Mouse (Mus musculus) midbrain, embryonic 16.5 days (tissue): ENCODE measurements around the gene Rbm4b. TPM values are rescaled to one million over a fixed set of nuclear protein-coding genes. Genes with fewer than 3 reads are reported as not detected.
"Not testable (repeated sequence)": the region's sequence is repeated elsewhere in the genome, so short reads cannot be mapped to it uniquely, and the experiment has no call there.

Source experiments
- ATAC-seq: fragments of 200-750 bp; cut with Nextera tagmentation; 2 replicates; pipeline ENCODE4 v1.8.0; 2017; ENCODE audit warnings: moderate TSS enrichment
- H3K27ac ChIP-seq: fragments of 300-500 bp; sonication (generic); 2 replicates; pipeline ENCODE4 v1.5.1; 2014; ENCODE audit warnings: mild to moderate bottlenecking, low read length, mixed read lengths
- H3K27me3 ChIP-seq: fragments of 300-500 bp; sonication (generic); 2 replicates; pipeline ENCODE4 v1.6.1; 2014; ENCODE audit warnings: low read depth, low read length, mixed read lengths; ENCODE audit not compliant: control insufficient read depth, insufficient read depth
- H3K36me3 ChIP-seq: fragments of 300-500 bp; sonication (generic); 2 replicates; pipeline ENCODE4 v1.6.1; 2014; ENCODE audit warnings: mild to moderate bottlenecking, low read length, moderate library complexity, mixed read lengths; ENCODE audit not compliant: control insufficient read depth, insufficient read depth
- H3K4me1 ChIP-seq: fragments of 300-500 bp; sonication (generic); 2 replicates; pipeline ENCODE4 v1.6.1; 2014; ENCODE audit warnings: mild to moderate bottlenecking, low read length, mixed read lengths; ENCODE audit not compliant: control insufficient read depth, insufficient read depth
- H3K4me2 ChIP-seq: fragments of 300-500 bp; sonication (generic); 2 replicates; pipeline ENCODE4 v1.6.1; 2014; ENCODE audit warnings: mild to moderate bottlenecking, low read length, mixed read lengths
- H3K4me3 ChIP-seq: fragments of 300-500 bp; sonication (generic); 2 replicates; pipeline ENCODE4 v1.5.1; 2014; ENCODE audit warnings: low read depth, mild to moderate bottlenecking, low read length, moderate library complexity, mixed read lengths
- H3K9ac ChIP-seq: fragments of 300-500 bp; sonication (generic); 2 replicates; pipeline ENCODE4 v1.6.1; 2014; ENCODE audit warnings: low read depth, low read length, mixed read lengths
- H3K9me3 ChIP-seq: fragments of 300-500 bp; sonication (generic); replicated peaks from 2 replicates; pipeline ENCODE4 v1.6.1; 2014; ENCODE audit warnings: mild to moderate bottlenecking, low read length, mixed read lengths; ENCODE audit not compliant: control insufficient read depth, poor library complexity, severe bottlenecking
- WGBS: fragments of 180-500 bp; shearing (Covaris S2); extraction: QIAGEN DNeasy Blood & Tissue Kit; methylation state at CpG from one replicate; pipeline ENCODE4 v1.1.7; 2014; 5-methylcytosine and 5-hydroxymethylcytosine counted together
- polyA plus RNA-seq: library from polyadenylated mRNA; unstranded; fragments of >200 nt; fragmentation: Nextera tagmentation; extraction: Ambion mirVana; gene quantifications from 2 replicates; pipeline ENCODE4 v1.2.1, GENCODE M21; 2015

The Rbm4b gene
- polyA plus RNA-seq, 1 experiment from 2014 or later = 149 TPM

GRCm38 (mm10) chr19:4748493-4748892 is 7.8 kb upstream of the Rbm4b start:
- Histone ChIP-seq H3K4me3 (no peak overlapping the region), H3K27me3 (no peaks in the 10 kb centered on the region), H3K9me3 (no peaks in the 10 kb centered on the region), H3K27ac (no peak overlapping the region), H3K9ac (no peak overlapping the region), H3K36me3 (peaks cover 54% of the 10 kb centered on the region), H3K4me1 (no peaks in the 10 kb centered on the region), H3K4me2 (no peak overlapping the region)
- no peak for ATAC-seq
- 87% methylated on average over 10 of the region's 10 CpGs for WGBS

- Histone ChIP-seq H3K9me3 (no peaks in the 10 kb centered on the region), H3K4me1 (no peaks in the 10 kb centered on the region), H3K4me3 (no peak overlapping the region), H3K4me2 (no peak overlapping the region), H3K9ac (no peak overlapping the region), H3K27me3 (no peaks in the 10 kb centered on the region), H3K36me3 (peaks cover 48% of the 10 kb centered on the region), H3K27ac (no peak overlapping the region)
- no peak for ATAC-seq
- WGBS = 87% methylated on average over 6 of the region's 6 CpGs
These were observed 6.3 kb upstream of the Rbm4b start for GRCm38 (mm10) chr19:4749975-4750374.

- H3K27ac ChIP-seq = peak overlapping the region; percentile 98
- H3K27me3 ChIP-seq = no peaks in the 10 kb centered on the region
- peaks cover 11% of the 10 kb centered on the region for H3K36me3 ChIP-seq
- WGBS = under 1% methylated on average over 10 of the region's 10 CpGs
- H3K9ac ChIP-seq = peak overlapping the region; percentile 51
- H3K4me1 ChIP-seq = peaks cover 35% of the 10 kb centered on the region
- H3K4me2 ChIP-seq = peak overlapping the region; percentile 68
- no peaks in the 10 kb centered on the region for H3K9me3 ChIP-seq
- peak; percentile 82 for ATAC-seq
- H3K4me3 ChIP-seq = peak overlapping the region; percentile 80
These were observed 618 bp upstream of the Rbm4b start for GRCm38 (mm10) chr19:4755565-4756192.

GRCm38 (mm10) chr19:4756921-4757320 is 624 bp downstream of the Rbm4b start:
- Histone ChIP-seq H3K4me2 (peak overlapping the region; percentile 58), H3K9me3 (no peaks in the 10 kb centered on the region), H3K36me3 (peaks cover 7% of the 10 kb centered on the region), H3K4me3 (peak overlapping the region; percentile 80), H3K27me3 (no peaks in the 10 kb centered on the region), H3K4me1 (peaks cover 45% of the 10 kb centered on the region), H3K9ac (peak overlapping the region; percentile 91), H3K27ac (peak overlapping the region; percentile 98)
- no peak for ATAC-seq
- 4% methylated on average over 9 of the region's 9 CpGs for WGBS

GRCm38 (mm10) chr19:4760544-4760943 is 4.2 kb downstream of the Rbm4b start:
- not testable (repeated sequence) for H3K9ac ChIP-seq, ATAC-seq, H3K9me3 ChIP-seq, H3K4me3 ChIP-seq, H3K27ac ChIP-seq, H3K27me3 ChIP-seq
- 89% methylated on average over 8 of the region's 8 CpGs for WGBS
- Histone ChIP-seq H3K4me1 (peaks cover 58% of the 10 kb centered on the region), H3K4me2 (peak overlapping the region; percentile 17; the same call in 1 of the 2 replicates), H3K36me3 (peaks cover 19% of the 10 kb centered on the region)

GRCm38 (mm10) chr19:4762876-4763275 is 6.6 kb downstream of the Rbm4b start:
- WGBS = 81% methylated on average over 1 of the region's 1 CpGs
- no peak overlapping the region for H3K9ac ChIP-seq

GRCm38 (mm10) chr19:4767507-4768148 is 11.3 kb downstream of the Rbm4b start:
- no peak overlapping the region for H3K9ac ChIP-seq
- H3K4me3 ChIP-seq = no peak overlapping the region
- H3K4me2 ChIP-seq = no peak overlapping the region
- peaks cover 17% of the 10 kb centered on the region for H3K4me1 ChIP-seq
- no peak for ATAC-seq
- WGBS = 90% methylated on average over 11 of the region's 12 CpGs
- H3K36me3 ChIP-seq = peaks cover 18% of the 10 kb centered on the region
- no peaks in the 10 kb centered on the region for H3K9me3 ChIP-seq
- no peaks in the 10 kb centered on the region for H3K27me3 ChIP-seq
- no peak overlapping the region for H3K27ac ChIP-seq

More at GRCm38 (mm10) chr19:4762876-4763275, 6.6 kb downstream of the Rbm4b start:
- no peak for ATAC-seq
- peaks cover 54% of the 10 kb centered on the region for H3K4me1 ChIP-seq
- H3K9me3 ChIP-seq = no peaks in the 10 kb centered on the region
- H3K4me2 ChIP-seq = no peak overlapping the region
- H3K4me3 ChIP-seq = no peak overlapping the region
- H3K36me3 ChIP-seq = peaks cover 21% of the 10 kb centered on the region
- no peaks in the 10 kb centered on the region for H3K27me3 ChIP-seq
- no peak overlapping the region for H3K27ac ChIP-seq

GRCm38 (mm10) chr19:4772785-4773184 is 16.5 kb downstream of the Rbm4b start:
- peaks cover 5% of the 10 kb centered on the region for H3K36me3 ChIP-seq
- ATAC-seq = no peak
- WGBS = 84% methylated on average over 3 of the region's 3 CpGs

GRCm38 (mm10) chr19:4782891-4783290 is 26.6 kb downstream of the Rbm4b start:
- H3K4me2 ChIP-seq = no peak overlapping the region
- peaks cover 13% of the 10 kb centered on the region for H3K4me1 ChIP-seq
- 95% methylated on average over 2 of the region's 2 CpGs for WGBS
- no peak overlapping the region for H3K27ac ChIP-seq
- H3K9me3 ChIP-seq = no peaks in the 10 kb centered on the region
- no peak for ATAC-seq
- no peaks in the 10 kb centered on the region for H3K27me3 ChIP-seq
- H3K9ac ChIP-seq = no peak overlapping the region
- peaks cover 27% of the 10 kb centered on the region for H3K36me3 ChIP-seq
- H3K4me3 ChIP-seq = no peak overlapping the region

More at GRCm38 (mm10) chr19:4772785-4773184, 16.5 kb downstream of the Rbm4b start:
- H3K9me3 ChIP-seq = no peaks in the 10 kb centered on the region
- H3K27me3 ChIP-seq = no peaks in the 10 kb centered on the region
- no peaks in the 10 kb centered on the region for H3K4me1 ChIP-seq
- H3K4me2 ChIP-seq = no peak overlapping the region
- no peak overlapping the region for H3K27ac ChIP-seq
- H3K9ac ChIP-seq = no peak overlapping the region
- no peak overlapping the region for H3K4me3 ChIP-seq
